Mouse (Mus musculus): ENCODE measurements at regions not wholly inside any gene's neighbourhood (a gene's known extent, or its start where the extent isn't known, plus 50 kb on each side); places are given as distances from the start of the nearest gene placed in this dataset.

DNA sequence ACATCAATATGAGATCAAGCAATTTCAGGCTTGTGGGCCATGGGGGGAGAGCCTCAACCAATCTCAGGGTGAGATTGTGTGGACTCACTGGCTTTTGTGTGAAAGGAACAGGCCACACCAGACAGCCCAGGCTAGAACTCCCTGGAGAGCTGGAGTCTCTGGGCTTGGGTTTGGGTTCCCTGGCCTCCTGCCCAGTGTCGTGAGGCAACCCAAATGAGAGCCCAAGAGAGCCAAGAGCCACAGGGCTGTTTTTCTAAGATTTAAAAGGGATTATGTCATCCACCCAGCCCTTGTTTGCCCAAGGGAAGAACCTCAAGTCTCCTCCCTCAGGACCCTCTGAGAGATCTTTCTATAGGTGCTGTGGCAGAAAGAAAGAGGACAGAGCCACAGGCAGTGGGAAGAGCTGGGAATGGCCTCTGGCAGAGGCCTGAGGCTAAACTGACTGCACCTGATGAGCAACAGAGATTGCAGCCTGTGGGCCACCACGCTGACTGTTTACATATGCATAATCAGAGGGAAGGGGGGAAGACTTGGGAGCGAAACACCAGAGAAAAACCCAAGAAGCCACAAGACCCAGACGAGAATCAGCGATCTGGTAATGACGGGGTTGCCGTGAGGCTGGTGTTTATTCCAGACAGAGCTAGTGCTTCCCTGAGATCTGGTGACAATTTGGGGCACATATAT, 92.1 kb downstream of the Bcl2l11 start:
- Histone ChIP-seq H3K4me1 (no peaks in the 10 kb centered on the region), H3K36me3 (no peaks in the 10 kb centered on the region), H3K27me3 (replicated peaks) (no peaks in the 10 kb centered on the region), H3K27ac (no peak overlapping the region), H3K9me3 (no peaks in the 10 kb centered on the region), H3K4me3 (no peak overlapping the region), H3K4me2 (replicated peaks) (no peak overlapping the region), H3K9ac (no peak overlapping the region)
- no peak for ATAC-seq (ENCODE audit: low FRiP score, low read depth)
- 72% methylated on average over 7 of the region's 7 CpGs for WGBS

DNA sequence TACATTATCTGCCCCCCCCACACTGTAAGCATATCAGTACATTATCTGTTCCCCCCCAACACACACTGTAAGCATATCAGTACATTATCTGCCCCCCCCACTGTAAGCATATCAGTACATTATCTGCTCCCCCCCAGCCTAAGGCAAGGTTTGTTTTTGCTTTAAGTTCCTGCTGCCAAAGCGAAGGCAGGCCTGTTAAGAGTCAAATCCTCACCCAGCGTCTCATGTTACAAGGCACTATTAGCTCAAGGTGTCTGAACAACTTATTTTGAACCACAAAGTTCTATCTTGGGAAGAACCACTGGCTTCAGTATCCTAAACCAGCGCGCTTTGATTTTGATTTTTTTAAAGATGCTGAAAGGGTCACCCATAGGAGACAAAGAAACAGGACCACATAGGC, 93.1 kb downstream of the Bcl2l11 start:
- H3K36me3 ChIP-seq = no peaks in the 10 kb centered on the region
- no peak overlapping the region for H3K27ac ChIP-seq
- H3K4me1 ChIP-seq = no peaks in the 10 kb centered on the region
- H3K4me2 ChIP-seq (replicated peaks) = no peak overlapping the region
- WGBS = 77% methylated on average over 4 of the region's 4 CpGs
- H3K9me3 ChIP-seq = no peaks in the 10 kb centered on the region
- ATAC-seq (ENCODE audit: low FRiP score, low read depth) = no peak
- H3K4me3 ChIP-seq = no peak overlapping the region
- no peaks in the 10 kb centered on the region for H3K27me3 ChIP-seq (replicated peaks)
- H3K9ac ChIP-seq = no peak overlapping the region

DNA sequence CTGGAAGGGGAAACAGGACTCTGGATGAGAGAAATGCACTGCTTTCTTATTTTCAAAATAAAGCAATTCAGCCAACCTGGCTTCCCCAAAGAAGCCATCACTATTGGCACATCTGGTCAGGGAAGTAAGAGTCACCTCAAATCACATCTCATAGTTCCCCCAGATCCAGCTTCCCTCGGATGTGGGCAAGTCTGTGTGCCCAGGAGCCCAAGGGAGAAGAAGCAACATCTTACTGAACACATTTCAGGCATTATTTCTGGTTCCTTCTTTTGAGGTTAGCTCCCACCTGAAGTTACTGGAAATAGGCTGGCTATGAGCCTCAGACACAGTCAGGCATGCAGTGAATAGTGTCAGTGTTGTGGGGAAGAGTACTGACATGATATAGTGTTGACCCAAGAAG, 95.2 kb downstream of the Bcl2l11 start:
- H3K27ac ChIP-seq = no peak overlapping the region
- no peak for ATAC-seq (ENCODE audit: low FRiP score, low read depth)
- no peak overlapping the region for H3K4me2 ChIP-seq (replicated peaks)
- H3K27me3 ChIP-seq (replicated peaks) = no peaks in the 10 kb centered on the region
- no peak overlapping the region for H3K9ac ChIP-seq
- H3K9me3 ChIP-seq = no peaks in the 10 kb centered on the region
- 68% methylated on average over 1 of the region's 1 CpGs for WGBS
- no peaks in the 10 kb centered on the region for H3K36me3 ChIP-seq
- H3K4me1 ChIP-seq = no peaks in the 10 kb centered on the region
- no peak overlapping the region for H3K4me3 ChIP-seq

DNA sequence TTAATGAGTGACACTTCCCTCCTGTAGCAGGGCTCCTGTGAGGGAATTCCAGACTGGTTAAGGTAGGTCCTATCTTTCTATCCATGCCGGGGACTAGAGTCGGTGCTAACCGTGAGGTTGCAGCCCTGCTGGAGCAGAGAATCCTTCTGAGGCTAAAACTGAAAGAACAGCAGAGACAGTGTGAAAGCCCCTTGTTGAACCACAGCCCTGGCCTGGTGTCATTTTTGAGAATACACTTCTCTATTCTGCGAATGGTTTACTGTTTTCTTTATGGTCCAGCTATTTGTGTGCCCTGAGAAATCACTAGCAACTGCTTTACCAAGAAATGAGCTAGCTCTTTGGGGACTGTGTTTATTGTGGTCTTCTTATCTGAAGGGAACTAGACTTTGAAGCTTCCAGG, 95.8 kb downstream of the Bcl2l11 start:
- ATAC-seq (ENCODE audit: low FRiP score, low read depth) = no peak
- 90% methylated on average over 4 of the region's 4 CpGs for WGBS

DNA sequence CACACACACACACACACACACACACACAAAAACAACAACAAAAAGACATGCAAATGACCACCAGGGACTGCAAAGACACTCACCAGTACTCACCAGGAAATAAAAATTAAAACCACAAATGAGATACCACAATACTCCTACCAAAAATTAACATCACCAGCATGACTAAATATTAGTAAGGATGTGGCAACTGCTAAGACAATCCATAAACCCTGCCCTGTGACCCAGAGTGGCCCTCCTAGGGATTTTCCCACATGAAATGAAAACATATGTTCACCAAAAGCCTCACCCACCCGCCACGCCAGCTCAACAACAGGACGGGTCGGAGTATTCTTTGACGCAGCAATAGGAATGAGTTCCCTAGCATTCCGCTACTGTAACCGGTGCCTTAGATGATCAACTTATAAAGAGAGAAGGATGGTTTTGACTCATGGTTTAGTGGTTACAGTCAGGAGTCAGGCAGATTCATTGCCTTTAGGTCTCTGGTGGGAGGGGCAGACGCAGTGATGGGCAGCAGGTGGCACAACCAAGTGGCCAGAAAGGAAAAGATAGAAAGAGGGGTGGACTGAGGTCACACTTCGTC, 100.7 kb downstream of the Bcl2l11 start:
- ATAC-seq (ENCODE audit: low FRiP score, low read depth) = no peak
- Histone ChIP-seq H3K4me2 (replicated peaks) (no peak overlapping the region), H3K27me3 (replicated peaks) (no peaks in the 10 kb centered on the region), H3K9ac (no peak overlapping the region), H3K36me3 (no peaks in the 10 kb centered on the region), H3K27ac (no peak overlapping the region), H3K9me3 (no peaks in the 10 kb centered on the region), H3K4me1 (no peaks in the 10 kb centered on the region), H3K4me3 (no peak overlapping the region)
- WGBS = 89% methylated on average over 9 of the region's 9 CpGs

More for the DNA sequence above, 95.8 kb downstream of the Bcl2l11 start:
- H3K4me2 ChIP-seq (replicated peaks) = no peak overlapping the region
- no peaks in the 10 kb centered on the region for H3K4me1 ChIP-seq
- H3K9ac ChIP-seq = no peak overlapping the region
- H3K36me3 ChIP-seq = no peaks in the 10 kb centered on the region
- H3K4me3 ChIP-seq = no peak overlapping the region
- H3K27me3 ChIP-seq (replicated peaks) = no peaks in the 10 kb centered on the region
- no peaks in the 10 kb centered on the region for H3K9me3 ChIP-seq
- H3K27ac ChIP-seq = no peak overlapping the region

DNA sequence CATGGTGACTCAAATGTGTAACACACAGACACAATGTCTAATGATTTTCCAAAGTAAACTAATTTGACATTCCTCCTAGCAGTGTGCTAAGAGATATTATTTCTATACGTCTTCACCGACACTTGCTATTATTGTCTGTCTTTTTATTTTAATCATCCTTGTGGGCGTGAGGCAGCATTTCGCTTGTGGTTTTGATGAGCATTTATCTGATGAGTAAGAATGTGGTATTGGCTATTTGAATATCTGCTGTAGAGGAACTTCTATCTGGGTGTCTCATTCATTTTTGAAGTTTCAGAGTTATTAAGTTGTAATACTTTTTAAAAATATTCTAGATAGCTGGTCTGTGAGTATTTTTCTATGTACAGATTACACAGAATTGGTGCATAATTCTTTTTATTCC, 103.9 kb downstream of the Bcl2l11 start:
- WGBS = 92% methylated on average over 4 of the region's 4 CpGs
- no peaks in the 10 kb centered on the region for H3K27me3 ChIP-seq (replicated peaks)
- no peaks in the 10 kb centered on the region for H3K36me3 ChIP-seq
- no peaks in the 10 kb centered on the region for H3K4me1 ChIP-seq
- no peak overlapping the region for H3K4me2 ChIP-seq (replicated peaks)
- no peak overlapping the region for H3K4me3 ChIP-seq
- H3K27ac ChIP-seq = no peak overlapping the region
- no peaks in the 10 kb centered on the region for H3K9me3 ChIP-seq
- H3K9ac ChIP-seq = no peak overlapping the region
- no peak for ATAC-seq (ENCODE audit: low FRiP score, low read depth)

DNA sequence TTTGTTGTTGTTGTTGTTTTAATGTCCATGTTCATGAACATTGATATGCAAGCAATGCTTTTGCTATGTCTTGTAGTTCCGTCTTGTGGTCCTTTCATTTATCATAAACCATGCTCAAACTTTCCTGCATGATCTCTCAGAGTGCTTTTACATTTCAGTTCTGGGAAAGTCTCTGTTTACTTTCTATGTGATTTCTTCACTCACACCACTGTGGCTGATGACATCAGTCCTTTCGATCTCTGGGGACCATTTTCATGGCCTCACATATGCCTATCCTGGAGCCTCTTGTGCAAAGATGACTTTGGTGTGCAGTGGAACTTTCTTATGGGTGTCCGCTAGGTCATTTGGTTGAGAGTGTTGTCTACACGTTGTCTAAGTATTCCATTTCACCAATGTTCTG, 105.1 kb downstream of the Bcl2l11 start:
- 90% methylated on average over 4 of the region's 4 CpGs for WGBS
- H3K4me2 ChIP-seq (replicated peaks) = no peak overlapping the region
- H3K4me1 ChIP-seq = no peaks in the 10 kb centered on the region
- no peak overlapping the region for H3K9ac ChIP-seq
- no peak overlapping the region for H3K4me3 ChIP-seq
- H3K27ac ChIP-seq = no peak overlapping the region
- ATAC-seq (ENCODE audit: low FRiP score, low read depth) = no peak
- no peaks in the 10 kb centered on the region for H3K27me3 ChIP-seq (replicated peaks)
- no peaks in the 10 kb centered on the region for H3K36me3 ChIP-seq
- no peaks in the 10 kb centered on the region for H3K9me3 ChIP-seq

DNA sequence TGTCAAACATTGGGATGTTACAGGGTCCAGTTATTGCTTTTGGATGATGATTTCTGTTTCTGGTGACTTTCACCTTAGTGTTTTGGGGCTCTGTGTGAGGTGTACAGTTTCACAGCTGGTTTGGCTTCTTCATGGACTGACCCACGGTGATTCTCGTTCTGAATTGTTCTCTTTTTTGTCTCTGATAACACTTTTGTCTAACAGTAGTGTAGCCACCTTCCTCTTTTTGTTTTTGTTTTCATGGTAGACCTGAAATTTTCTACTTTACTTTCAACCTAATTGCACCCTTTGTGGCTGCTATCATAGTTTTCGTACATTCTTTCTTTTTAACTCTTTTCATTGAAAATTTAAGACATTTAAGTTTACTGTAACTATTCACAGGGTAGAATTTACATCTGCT, 105.5 kb downstream of the Bcl2l11 start:
- no peak for ATAC-seq (ENCODE audit: low FRiP score, low read depth)
- 84% methylated on average over 3 of the region's 3 CpGs for WGBS

DNA sequence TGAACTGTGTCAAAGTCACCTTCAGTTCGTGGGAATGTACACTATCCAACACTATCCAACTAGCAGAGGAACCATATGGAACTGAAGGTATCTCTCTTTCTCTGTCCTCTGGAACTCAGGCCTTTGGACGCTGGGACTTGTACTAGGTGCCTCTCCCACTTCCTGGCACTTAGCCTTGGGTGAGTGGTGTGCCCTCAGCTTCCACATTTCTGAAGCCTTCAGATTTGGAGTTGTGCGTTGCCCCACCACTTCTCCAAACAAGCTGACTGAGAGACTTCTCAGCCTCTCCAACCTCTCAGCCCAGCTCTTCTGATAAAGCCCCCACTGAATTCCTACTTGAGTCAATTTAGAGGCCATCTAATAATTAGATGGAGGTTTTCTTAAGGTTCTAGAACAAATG, 106.2 kb downstream of the Bcl2l11 start:
- Histone ChIP-seq H3K4me2 (replicated peaks) (no peak overlapping the region), H3K9ac (no peak overlapping the region), H3K36me3 (no peaks in the 10 kb centered on the region), H3K4me1 (no peaks in the 10 kb centered on the region), H3K27me3 (replicated peaks) (no peaks in the 10 kb centered on the region), H3K27ac (no peak overlapping the region), H3K4me3 (no peak overlapping the region), H3K9me3 (no peaks in the 10 kb centered on the region)
- WGBS = 84% methylated on average over 3 of the region's 3 CpGs
- no peak for ATAC-seq (ENCODE audit: low FRiP score, low read depth)

More for the DNA sequence above, 105.5 kb downstream of the Bcl2l11 start:
- no peaks in the 10 kb centered on the region for H3K4me1 ChIP-seq
- no peaks in the 10 kb centered on the region for H3K27me3 ChIP-seq (replicated peaks)
- H3K9me3 ChIP-seq = no peaks in the 10 kb centered on the region
- H3K27ac ChIP-seq = no peak overlapping the region
- no peak overlapping the region for H3K9ac ChIP-seq
- no peak overlapping the region for H3K4me3 ChIP-seq
- no peaks in the 10 kb centered on the region for H3K36me3 ChIP-seq
- no peak overlapping the region for H3K4me2 ChIP-seq (replicated peaks)

DNA sequence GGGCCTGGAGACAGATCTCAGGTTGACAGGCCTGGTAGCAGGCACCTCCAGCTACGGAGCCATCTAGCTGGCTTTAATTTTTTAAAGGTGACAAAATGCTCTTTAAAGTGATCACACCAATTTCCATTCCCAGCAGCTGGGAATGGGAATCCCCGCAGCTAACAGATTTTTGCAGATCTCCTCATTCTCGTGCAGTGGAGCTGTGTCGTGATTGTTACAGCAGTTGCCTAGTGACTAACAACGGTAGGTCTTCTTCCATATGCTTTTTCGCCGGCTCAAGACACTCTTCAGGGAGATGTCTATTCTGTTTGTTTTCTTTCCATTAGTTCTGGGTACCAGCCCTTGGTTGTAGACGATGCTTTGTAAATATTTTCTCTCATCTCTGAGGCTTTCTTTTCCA, 109.3 kb downstream of the Bcl2l11 start:
- Histone ChIP-seq H3K4me1 (no peaks in the 10 kb centered on the region), H3K9ac (no peak overlapping the region), H3K4me2 (replicated peaks) (no peak overlapping the region), H3K4me3 (no peak overlapping the region), H3K27ac (no peak overlapping the region), H3K27me3 (replicated peaks) (no peaks in the 10 kb centered on the region), H3K9me3 (no peaks in the 10 kb centered on the region), H3K36me3 (no peaks in the 10 kb centered on the region)
- 71% methylated on average over 8 of the region's 8 CpGs for WGBS
- no peak for ATAC-seq (ENCODE audit: low FRiP score, low read depth)

DNA sequence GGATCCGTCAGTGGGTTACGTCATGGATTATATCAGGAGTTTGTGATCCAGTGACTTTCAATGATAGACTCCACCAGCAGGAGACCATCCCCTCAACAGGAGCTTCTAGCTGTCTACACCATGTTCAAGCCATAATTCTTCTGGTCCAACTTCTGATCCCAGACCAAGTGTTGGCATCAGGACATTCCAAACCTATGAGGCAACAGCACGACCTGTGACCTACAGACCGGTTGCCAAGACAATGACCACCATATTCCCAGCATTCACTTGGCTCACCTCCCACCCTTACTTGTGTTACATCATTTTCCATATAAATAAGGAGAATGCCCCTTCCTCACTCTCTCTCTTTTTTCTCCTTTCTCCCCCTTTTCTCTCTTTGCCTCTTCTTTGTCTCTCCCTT, 113.6 kb downstream of the Bcl2l11 start:
- H3K27me3 ChIP-seq (replicated peaks) = no peaks in the 10 kb centered on the region
- H3K4me1 ChIP-seq = peaks cover 13% of the 10 kb centered on the region; the same call in 1 of the 2 replicates
- 94% methylated on average over 4 of the region's 4 CpGs for WGBS
- no peak overlapping the region for H3K4me3 ChIP-seq
- ATAC-seq (ENCODE audit: low FRiP score, low read depth) = no peak
- H3K27ac ChIP-seq = no peak overlapping the region
- no peaks in the 10 kb centered on the region for H3K36me3 ChIP-seq
- H3K9ac ChIP-seq = no peak overlapping the region
- no peaks in the 10 kb centered on the region for H3K9me3 ChIP-seq
- no peak overlapping the region for H3K4me2 ChIP-seq (replicated peaks)

DNA sequence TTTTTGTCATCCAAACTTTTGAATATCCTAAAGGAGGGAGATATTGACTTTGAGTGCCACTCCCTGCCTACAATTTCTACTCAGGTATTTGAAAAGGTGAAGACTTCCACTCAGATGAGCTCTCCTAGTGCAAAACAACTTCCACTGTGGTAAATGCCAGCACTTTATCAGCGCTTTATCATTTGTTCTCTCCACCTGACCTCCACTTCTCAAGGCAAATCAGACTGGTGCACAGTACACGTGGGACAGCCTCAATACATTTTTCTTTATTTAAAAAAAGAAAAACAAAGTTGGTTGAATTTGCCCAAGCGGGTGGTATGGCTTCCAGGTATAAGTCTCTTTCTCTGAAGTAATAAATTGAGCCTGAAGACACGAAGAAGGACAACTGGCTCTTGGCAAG, 114.2 kb downstream of the Bcl2l11 start:
- H3K36me3 ChIP-seq = no peaks in the 10 kb centered on the region
- H3K4me2 ChIP-seq (replicated peaks) = no peak overlapping the region
- no peak overlapping the region for H3K27ac ChIP-seq
- no peak for ATAC-seq (ENCODE audit: low FRiP score, low read depth)
- H3K4me1 ChIP-seq = peaks cover 13% of the 10 kb centered on the region; the same call in 1 of the 2 replicates
- no peak overlapping the region for H3K9ac ChIP-seq
- WGBS = 64% methylated on average over 4 of the region's 4 CpGs
- no peak overlapping the region for H3K4me3 ChIP-seq
- no peaks in the 10 kb centered on the region for H3K27me3 ChIP-seq (replicated peaks)
- no peaks in the 10 kb centered on the region for H3K9me3 ChIP-seq
